Mouse (Mus musculus) urinary bladder, adult 18-20 months (tissue): ENCODE data around the gene Eno1.
A peak's percentile ranks its signal among the peaks of the same experiment; 100 is the strongest.
"Not testable (repeated sequence)": the region's sequence is repeated elsewhere in the genome, so short reads cannot be mapped to it uniquely, and the experiment has no call there.

ENCODE experiments used
- DNase-seq, 2 experiments: peaks; one replicate each; pipeline ENCODE4 v3.0.0; 2022; ENCODE audit warnings: low spot score in 2 of 2, mixed read lengths in 2 of 2

The Eno1 gene

DNA sequence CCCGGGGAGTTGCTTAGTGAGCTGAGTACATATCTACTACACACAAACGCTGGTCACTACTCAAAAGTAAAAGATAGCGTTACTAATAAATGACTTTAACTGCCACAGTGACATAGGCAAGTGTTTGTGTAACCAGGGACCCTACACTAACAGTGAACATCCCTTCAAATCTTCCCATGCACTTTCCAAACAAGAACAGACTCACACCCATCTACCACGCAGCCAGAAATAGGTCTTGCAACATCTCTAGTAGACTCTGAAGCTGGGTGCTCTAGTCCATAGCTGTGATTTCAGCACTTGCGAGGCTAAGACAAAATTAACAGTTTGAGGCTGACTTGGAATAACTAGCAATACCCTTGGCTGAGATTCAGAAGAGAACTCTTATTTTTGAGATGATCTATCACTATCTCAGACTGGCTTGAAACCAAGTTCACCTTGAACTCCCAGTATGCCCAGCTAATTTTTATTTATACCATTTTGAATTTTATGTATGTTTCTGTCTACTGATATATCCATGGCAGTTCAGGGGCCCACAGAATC lies 13.3 kb downstream of the Eno1 start:
- no peak for DNase-seq

DNA sequence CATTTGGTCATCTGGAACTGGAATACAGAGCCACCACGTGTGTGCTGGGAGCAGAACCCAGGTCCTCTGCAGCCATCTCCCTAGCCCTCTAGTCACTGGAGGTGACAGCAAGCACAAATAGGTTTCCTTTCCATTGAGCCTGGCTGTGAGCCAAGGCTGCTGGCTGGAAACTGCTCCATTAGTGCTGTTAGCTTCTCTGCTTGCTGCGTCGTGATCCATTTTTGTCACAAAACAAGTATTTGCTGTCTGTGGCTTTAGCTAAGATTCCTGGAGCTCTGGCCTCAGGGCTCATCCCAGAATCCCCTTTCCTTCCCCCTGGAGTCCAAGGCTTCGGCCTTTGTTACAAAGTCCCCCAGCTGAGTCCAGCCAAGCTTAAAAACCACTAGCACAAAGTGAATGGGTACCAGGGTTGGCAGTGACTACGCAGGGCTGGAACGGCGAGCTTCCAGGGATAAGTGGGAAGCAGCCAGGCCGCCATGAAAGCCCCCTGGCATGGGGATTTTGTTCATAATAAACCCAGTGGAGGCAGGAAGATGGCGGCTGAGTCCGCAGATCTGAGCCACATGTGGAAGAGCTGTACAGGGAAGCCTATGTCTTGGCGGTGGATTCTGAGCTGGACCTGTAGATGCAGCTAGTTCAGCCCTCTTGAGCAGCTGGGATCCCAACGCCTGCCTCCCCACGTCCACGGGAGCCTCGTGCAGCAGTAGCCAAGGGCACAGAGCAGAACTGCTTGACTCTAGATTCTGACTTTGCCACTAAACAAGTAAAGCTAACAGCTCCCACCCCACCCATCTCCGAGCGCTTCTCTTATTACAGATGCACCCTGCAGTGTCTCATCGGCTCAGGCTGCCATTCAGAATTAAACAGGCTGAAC lies 14.3 kb downstream of the Eno1 start:
- no peak for DNase-seq

DNA sequence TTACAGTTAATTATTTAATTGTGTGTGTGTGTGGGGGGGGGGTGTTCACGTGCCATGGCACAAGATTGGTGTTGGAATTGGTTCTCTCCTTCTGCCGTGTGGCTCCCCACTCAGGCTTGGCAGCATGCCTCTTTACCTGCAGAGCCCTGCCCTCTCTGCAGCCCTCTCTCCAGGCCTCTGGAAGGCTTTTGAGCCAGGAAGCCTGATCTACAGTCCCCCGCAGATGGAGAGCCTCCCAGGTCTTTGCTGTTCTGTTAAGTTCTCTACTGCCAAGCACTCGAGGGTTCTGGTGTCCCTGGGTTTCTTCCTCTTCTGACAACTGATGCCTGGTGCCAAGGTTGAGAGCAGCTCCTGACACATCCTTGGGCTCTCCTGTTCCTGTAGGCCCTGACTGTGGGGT lies 17.9 kb downstream of the Eno1 start:
- DNase-seq, result no peak

DNA sequence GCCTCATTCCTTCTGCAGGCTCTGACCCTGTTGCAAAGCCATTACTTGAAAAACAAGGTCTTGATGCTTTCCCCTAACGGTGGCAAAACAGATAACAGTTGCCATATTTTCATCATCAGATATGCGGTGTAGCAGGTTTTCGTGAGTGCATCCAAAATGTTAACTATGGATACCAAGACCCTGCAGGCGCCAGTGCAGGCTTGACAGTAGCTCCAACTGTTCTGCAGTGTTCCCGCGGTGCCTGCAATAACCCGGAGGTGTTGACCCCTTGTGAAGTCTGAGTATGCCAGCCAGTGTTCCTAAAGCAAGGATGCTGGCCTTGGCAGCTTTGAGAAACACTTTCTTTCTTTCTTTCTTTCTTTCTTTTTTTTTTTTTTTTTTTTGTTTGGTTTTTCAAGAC lies 18.7 kb downstream of the Eno1 start:
- no peak for DNase-seq

DNA sequence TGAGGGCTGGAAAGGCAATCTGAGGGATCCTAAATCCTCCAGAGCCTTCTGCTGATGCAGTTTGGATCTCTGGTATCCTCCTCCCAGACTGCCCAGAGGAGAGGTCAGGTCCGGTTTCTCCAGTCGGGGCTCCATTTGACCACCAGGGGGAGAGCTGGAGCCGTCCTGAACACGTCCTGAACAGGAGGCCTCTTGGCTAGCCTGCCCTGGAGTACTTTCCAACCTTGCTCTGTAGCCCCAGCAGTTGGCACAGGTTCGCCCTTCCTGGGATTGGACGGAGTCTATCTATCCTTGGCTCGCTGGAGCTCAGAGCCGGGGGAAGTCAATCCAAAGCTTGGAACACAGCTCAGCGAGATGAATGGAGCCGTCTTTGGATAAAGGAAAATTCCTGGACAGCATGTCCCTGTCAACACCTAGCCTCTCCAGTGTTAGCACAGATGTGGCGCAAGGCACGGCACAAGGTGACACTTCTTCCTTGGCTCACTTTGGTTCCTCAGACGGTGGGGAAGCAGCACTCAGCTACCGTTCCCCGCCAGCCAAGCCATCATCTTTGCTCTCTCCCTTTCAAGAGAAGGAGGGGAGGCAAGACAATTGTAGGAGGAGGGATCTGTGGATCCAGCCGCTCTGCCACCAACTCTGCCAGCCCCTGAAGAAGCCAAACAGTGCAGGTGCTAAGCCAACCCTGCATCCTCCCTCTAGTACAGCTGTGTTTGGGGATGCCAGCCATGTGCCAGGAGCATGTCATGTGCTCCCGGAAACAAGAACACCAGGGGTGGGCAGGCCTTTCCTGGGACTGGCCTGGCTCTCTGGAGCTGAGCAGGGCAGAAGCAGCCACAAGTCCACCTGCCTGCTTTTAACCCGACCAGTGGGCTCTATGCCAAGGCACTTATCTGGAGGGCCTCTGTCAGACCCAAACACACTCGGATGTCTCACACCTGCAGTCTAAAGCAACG lies 21.0 kb downstream of the Eno1 start:
- DNase-seq, result peak; percentile 66 to 77

DNA sequence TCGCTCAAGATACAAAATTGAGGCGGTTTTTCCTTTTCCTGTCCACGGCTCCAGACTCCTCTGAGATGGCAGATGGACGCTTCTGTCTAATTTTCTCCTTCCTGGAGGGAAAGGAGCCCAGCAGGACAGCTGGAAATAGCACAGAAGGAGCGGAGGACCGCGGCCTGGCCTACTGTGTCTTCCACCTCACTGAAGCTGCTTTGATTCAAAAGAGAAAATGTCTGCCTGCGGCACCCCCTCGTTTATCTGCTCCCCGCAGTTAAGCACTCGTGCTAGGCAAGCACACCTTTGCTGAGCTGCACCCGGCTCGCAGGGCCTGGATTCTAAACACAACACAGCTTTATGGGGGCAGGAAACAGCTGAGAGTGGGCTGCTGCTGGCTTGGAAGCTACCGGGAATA lies 21.9 kb downstream of the Eno1 start:
- no peak for DNase-seq

DNA sequence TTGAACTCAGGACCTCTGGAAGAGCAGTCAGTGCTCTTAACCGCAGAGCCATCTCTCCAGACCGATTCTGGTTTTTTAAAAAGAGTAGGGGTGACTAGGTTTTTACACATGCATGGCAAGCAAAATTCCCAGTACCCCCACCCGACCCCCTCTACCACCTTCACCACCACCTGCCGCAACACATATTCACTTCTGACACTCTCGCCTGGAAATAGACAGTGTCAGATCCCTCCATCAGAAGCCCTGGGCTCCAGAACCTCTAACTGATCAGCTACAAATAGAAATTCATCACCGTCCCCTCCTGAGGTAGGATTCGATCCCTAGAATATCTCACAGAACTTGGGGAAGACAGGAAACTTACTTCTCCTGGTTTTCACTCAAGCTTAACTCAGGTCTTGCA lies 23.1 kb downstream of the Eno1 start:
- DNase-seq, result no peak

DNA sequence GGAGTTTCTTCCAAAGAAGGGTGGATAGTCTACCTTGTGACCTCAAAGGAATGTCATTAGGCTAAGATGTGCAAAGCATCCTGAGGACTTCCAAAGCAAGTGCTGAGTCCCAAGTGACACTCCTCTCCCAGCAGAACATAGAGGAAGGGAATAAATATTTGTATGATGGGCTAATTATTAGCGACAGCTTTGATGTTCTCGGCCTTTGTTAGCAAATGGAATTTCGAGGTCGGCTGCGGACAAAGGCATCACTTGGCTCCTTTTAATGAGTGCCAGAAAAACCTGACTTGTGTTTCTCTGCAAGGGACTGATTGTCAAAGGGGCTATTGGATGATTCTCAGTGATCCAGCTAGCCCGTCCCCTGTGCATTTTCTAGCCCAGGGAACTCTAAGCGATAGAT lies 23.6 kb downstream of the Eno1 start:
- no peak for DNase-seq

DNA sequence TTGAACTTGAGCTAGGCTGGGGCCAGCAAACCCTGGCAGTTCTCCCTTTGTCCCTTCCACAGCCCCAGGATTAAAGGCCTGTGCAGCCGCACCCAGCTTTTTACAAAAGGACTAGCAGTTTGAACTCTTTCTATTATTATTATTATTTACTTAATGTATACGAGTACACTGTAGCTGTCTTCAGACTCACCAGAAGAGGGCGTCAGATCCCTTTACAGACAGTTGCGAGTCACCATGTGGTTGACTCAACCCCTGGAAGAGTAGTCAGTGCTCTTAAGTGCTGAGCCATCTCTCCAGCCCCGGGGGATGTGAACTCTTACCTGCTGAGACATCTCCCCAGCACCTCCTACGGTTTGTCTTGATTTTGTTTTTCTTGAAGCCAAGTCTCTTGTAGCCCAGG lies 24.2 kb downstream of the Eno1 start:
- DNase-seq, result no peak

DNA sequence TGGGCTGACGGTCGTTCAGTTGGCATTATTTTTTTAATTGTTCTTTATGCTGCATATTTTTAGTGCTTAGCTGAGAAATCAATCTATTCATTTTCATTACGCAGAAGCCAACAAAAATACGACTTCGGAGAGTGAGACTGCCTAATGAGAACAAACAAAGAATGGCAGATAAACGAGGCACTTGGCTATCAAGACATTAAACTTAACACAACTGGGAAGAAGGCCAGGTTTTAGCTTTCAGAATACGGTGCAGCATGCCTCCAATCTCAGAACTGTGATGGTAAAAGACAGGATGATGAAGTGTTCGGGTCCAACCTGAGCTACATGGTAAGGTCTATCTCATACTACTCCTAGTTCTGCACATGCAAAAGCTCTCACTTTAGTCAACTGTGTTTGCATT lies 25.8 kb downstream of the Eno1 start:
- DNase-seq, result no peak

DNA sequence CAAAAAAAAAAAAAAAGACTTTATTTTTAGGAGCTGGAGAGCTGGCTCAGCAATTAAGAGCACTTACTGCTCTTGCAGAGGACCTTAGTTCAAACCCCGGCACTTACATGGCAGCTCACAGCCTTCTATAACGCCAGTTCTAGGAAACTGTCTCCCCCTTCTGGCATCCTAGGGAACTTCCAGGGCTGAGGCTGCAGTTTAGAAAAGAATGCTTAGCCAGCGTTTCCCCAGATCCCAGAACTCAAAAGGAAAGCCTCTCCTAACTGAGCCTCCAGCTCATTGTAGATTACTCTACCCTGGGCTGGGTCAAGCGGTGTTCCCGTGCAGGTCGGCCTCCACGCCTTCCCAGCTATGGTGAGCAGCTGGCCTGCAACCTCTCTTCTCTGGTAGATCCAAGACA lies 28.4 kb downstream of the Eno1 start:
- DNase-seq, result no peak

DNA sequence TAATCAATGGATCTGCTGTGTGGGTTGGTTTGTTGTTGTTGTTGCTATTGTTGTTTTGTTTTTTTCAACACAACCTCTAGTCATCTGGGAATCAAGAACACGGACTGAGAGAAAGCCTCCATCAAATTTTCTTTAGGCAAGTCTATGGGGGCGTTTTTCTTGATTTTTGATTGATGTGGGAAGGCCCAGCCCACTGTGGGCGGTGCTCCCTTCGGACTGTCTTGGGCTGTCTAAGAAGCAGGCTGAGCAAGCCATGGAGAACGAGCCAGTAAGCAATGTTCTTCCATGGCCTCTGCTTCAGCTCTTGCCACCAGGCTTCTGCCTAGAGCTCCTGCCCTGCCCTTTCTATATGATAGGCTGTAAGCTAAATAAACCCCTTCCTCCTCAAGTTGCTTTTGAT lies 28.9 kb downstream of the Eno1 start:
- no peak for DNase-seq

DNA sequence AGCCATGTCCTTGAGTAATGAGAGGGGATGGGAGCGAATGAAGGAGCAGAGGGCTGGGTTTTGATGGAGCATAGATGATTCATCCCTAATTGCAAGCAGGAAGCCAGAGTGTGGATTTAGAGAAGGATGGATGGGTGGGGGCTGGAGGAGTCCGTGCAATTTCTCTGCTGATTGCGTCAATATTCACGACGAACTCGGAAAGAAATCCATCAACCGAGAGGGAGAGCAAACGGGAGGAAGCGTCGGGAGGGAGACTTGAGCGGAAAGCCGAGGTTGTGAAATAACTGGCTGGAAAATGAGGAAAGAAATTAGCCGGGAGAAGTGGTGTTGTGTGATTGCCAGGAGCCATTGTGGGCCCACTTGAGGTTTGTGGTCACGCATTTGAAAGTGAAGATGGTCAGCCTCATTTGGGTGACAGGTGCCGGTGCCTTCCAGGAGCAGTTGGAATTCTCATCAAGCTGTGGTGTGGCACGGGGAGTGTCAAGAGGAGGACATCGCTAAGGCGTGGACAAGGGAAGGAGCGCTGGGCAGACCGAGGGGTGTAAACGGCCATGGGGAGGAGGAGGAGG lies 30.2 kb downstream of the Eno1 start:
- DNase-seq, result peak in 1 of 2 experiments; percentile 34

DNA sequence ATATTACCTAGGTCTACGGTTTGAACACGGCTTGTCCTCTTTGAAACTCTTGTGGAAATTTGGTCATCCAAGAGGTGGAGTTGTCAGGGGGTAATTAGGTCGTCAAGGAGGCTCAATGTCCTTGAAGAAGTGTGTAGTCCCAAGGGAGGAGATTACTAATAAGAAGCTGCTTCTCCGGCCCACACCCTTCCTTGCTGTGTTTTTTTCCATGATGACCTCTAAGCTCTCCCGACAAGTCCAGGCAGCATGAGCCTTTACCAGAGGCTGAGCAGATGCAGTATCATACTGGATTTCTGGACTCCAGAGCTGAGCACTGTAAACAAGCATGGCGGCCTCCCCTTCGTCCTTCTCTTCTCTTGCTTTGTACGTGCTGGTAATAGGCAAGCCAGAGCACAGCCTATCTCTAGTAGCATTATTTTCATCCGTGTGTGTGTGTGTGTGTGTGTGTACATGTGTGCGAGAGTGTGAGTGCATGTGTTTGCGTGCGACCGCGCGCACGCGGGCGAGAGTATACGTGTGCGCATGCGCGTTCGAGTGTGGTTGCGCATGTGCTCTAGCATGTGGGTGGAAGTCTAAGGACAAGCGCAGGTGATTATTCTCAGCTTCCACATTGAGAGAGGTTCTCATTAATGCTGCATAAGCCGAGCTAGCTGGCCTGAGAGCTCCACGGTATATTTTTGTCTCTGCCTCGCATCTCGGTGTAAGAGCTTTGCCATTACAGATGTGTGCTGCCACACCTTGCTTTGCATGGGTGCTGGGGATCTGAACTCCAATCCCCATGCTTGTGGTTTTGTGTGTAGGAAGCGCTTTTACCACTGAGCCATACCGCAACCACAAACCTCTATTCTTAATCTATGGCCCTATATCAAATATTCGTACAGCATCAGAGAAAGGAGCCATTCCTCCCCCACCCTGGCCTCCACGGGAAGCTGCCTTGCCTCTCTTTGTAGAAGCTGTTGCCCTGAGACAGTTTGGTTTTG lies 32.4 kb downstream of the Eno1 start:
- DNase-seq, result no peak

DNA sequence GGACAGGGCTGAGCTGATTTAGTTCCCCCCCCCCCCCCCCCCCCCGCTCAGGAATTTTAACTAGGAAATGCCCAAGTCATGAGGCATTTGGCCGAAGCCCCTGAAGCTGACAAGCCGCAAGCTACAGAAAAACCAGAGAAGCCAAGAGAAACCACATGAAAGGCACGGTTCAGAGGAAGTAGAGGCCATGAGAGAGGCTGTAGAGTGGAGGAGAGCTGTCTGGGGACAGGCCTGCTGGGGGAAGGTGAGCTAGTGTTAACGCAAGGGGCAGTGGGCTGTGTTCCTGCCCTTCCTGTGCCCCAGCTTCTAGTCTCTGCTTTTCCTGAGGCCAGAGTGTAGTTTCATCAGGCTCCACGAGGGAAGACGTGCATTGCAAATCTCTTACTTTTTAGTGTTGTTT lies 33.2 kb downstream of the Eno1 start:
- no peak for DNase-seq

DNA sequence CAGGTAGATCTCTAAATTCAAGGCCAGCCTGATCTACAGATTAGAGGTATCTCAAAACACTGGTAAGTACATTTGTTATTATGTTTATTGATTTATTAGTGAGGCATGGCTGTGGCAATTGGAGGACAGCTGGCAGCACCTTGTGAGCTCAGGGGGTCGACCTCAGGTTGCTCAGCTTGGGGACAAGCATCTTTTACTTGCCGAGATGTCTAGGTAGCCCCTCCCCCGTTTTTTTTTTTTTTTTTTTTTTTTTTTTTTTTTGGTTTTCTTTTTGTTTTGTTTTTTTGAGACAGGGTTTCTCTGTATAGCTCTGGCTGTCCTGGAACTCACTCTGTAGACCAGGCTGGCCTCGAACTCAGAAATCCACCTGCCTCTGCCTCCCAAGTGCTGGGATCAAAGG lies 34.2 kb downstream of the Eno1 start:
- not testable (repeated sequence) for DNase-seq

DNA sequence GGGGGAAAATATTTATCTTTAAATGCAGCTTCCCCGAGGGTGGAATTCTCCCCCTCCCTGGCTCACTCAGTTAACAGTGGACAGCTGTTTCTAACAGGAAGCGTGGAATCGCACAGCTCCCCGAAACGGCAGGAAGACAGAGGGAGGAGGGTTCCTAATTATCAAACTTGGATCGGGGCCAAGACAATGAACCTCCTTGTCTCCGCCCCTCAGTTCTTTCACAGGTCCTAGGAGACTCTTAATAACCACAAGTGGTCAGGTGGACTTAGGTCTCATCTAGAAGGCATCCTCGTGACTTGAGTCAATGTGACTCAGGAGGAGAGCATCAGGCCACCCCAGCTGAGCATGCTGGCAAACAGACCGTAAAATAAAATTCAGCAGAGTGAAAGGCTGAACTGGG lies 36.2 kb downstream of the Eno1 start:
- DNase-seq, result peak in 1 of 2 experiments; percentile 37

DNA sequence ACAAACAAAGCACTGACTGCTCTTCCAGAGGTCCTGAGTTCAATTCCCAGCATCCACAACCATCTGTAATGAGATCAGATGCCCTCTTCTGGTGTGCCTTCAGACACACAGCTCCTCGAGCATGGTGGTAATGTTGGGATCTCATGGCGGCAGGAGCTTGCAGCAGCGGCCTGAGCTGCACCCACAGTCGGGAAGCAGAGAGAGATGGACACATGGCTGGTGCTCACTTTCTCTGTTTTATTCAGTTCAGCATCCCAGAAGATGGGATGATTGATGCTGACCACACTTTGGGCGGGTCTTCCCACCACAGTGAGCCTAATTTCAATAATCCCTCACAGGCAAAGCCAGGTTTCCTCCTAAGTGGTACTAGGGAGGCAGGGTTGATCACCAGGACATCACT lies 39.0 kb downstream of the Eno1 start:
- no peak for DNase-seq

DNA sequence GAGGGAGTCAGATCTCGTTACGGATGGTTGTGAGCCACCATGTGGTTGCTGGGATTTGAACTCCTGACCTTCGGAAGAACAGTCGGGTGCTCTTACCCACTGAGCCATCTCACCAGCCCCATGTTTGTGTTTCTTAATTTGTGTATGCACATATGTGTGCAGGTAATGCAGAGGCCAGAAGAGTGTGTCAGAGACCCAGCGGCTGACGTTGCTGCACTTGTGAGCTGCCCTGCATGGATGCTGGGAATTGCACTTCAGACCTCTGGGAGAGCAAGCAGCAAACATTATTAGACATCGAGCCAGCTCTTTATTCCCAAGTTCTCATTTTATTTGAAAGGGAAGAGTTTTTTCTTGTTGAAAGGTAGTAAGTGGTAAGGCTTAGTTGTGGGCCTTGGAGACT lies 42.8 kb downstream of the Eno1 start:
- DNase-seq, result not testable (repeated sequence)

DNA sequence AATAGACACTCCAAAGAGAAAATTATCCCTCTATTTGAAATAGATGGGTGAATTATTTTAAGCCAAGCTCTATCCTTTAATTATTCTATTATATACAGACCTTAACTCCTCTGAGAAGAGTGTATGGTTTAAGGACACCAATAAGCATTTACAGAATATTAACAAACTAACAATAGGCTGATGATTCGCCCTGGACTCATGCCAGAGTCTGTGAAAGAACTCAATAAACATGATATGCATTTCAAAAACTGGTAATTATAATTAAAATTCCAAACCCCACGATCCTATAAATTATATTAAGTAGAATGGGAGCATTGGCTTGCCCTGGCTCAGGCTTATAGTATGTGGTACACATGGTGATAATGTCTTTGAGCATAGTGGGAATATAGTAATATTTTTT lies 43.5 kb downstream of the Eno1 start:
- no peak for DNase-seq

DNA sequence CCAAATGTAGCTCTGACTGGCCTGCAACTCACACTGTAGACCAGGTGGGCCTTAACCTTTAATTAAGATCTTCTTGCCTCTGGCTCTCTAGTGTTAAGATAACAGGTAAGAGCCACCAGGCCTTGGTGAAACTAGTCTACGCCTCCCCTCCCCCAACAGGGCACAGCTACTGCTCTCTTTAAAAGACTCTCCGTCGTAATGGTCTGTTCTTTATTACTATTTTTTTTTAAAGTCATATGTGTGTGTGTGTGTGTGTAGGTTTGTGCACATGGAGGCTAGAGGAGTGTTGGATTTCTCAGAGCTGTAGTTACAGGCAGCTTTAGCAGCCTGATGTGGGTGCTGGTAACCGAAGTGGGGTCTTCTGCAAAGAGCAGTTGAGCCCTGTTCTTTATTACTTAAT lies 43.9 kb downstream of the Eno1 start:
- no peak for DNase-seq
